12 mouse cellular contexts compared by ENCODE assay signal in the genomic region with DNA sequence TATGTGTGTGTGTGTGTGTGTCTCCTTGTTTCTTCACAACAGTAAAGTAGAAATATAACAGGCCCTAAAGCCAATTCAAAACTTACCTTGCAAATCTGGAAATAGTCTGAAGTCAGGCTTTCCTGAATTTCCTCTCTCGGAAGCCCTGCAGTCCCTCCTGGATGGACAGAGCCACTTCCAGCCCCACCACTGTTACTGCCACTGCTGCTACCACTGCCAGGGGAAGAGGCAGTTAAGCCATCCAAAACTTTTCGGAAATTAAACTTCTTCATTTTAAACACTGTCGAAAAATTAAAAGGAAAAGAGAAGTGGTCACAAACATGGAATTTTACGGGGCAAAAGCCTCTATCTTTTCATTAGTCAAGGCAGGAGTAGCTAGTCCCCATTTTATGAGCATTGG. TPM values are rescaled to one million over a fixed set of nuclear protein-coding genes. Genes with fewer than 3 reads are reported as not detected.
DNase-seq lines count a peak whose midpoint lies in the region; ATAC-seq and TF ChIP-seq lines count a peak whose summit lies in the region.
"Had no signal": no experiment of that assay in that cellular context is flagged by ENCODE, and none has a peak within 500 bp of the region (broad histone marks: within the 10 kb centered on the region; RNA-seq: fewer than 3 reads in every experiment).

No protein-coding gene starts in this region.

- H3K4me1 ChIP-seq in hindbrain, embryonic 15.5 days (replicated peaks) = peaks cover 9% of the 10 kb centered on the region
- peaks cover 4% of the 10 kb centered on the region; the same call in 1 of the 2 replicates for H3K4me1 ChIP-seq in neural tube, embryonic 14.5 days (ENCODE audit: control insufficient read depth, insufficient read depth, low read length)

- no peaks in the 10 kb centered on the region for H3K9me3 ChIP-seq in hindbrain, embryonic 15.5 days
- H3K9me3 ChIP-seq in neural tube, embryonic 14.5 days (ENCODE audit: control insufficient read depth, low read length) = no peaks in the 10 kb centered on the region
- H3K9me3 ChIP-seq: heart, embryonic 10.5 days had no signal

- WGBS in hindbrain, embryonic 15.5 days = 52% methylated on average over 4 of the region's 4 CpGs
- 44% methylated on average over 4 of the region's 4 CpGs for WGBS in neural tube, embryonic 14.5 days

- H3K4me3 ChIP-seq in layer of hippocampus, adult 2 months = peak overlapping the region; percentile 66
- peak overlapping the region; percentile 89 for H3K4me3 ChIP-seq in hindbrain, embryonic 15.5 days
- peak overlapping the region; percentile 69; the same call in 1 of the 2 replicates for H3K4me3 ChIP-seq in neural tube, embryonic 14.5 days (ENCODE audit: low read depth, low read length)

- DNase-seq in cerebellum, adult 18-20 months = peak; percentile 42 to 43
- no peak for DNase-seq in cerebellum, adult 11 months
- DNase-seq in layer of hippocampus, adult 2 months (ENCODE audit: low spot score in 2 of 2) = no peak
- no peak for DNase-seq in layer of hippocampus, adult 11-12 months (ENCODE audit: low spot score)
- DNase-seq in layer of hippocampus, postnatal 14 days (ENCODE audit: low spot score in 2 of 2) = no peak
- no peak for DNase-seq in adrenal gland, postnatal 25 days
- DNase-seq: kidney, adult 18-20 months; lung, postnatal 4 days had no signal

- no peaks in the 10 kb centered on the region for H3K36me3 ChIP-seq in hindbrain, embryonic 15.5 days
- no peaks in the 10 kb centered on the region for H3K36me3 ChIP-seq in neural tube, embryonic 14.5 days (ENCODE audit: control insufficient read depth, insufficient read depth, low read length)
- H3K36me3 ChIP-seq: heart, embryonic 10.5 days had no signal

- H3K27me3 ChIP-seq in hindbrain, embryonic 15.5 days = no peaks in the 10 kb centered on the region
- no peaks in the 10 kb centered on the region for H3K27me3 ChIP-seq in neural tube, embryonic 14.5 days (ENCODE audit: control insufficient read depth, insufficient read depth, low read length)

- peak overlapping the region; percentile 89 for H3K4me2 ChIP-seq in hindbrain, embryonic 15.5 days
- peak overlapping the region; percentile 77 for H3K4me2 ChIP-seq in neural tube, embryonic 14.5 days (ENCODE audit: low read depth, low read length)

- no peak for ATAC-seq in hindbrain, embryonic 15.5 days (ENCODE audit: low FRiP score, low read depth)
- no peak for ATAC-seq in neural tube, embryonic 14.5 days (ENCODE audit: low read depth)

- TF ChIP-seq CTCF in layer of hippocampus, adult 2 months (conservative IDR thresholded peaks at IDR 0.05) = no peak

- peak overlapping the region; percentile 97 for H3K27ac ChIP-seq in layer of hippocampus, adult 2 months
- H3K27ac ChIP-seq in hindbrain, embryonic 15.5 days (replicated peaks) = no peak overlapping the region
- H3K27ac ChIP-seq in neural tube, embryonic 14.5 days (ENCODE audit: low read depth, low read length) = no peak overlapping the region
- H3K27ac ChIP-seq: heart, embryonic 10.5 days; liver, embryonic 14.5 days had no signal

- H3K9ac ChIP-seq in hindbrain, embryonic 15.5 days = no peak overlapping the region
- H3K9ac ChIP-seq in neural tube, embryonic 14.5 days (replicated peaks; ENCODE audit: low read depth, low read length) = no peak overlapping the region
- H3K9ac ChIP-seq: liver, embryonic 14.5 days had no signal

RNA-seq across cellular contexts. Expression of a gene that starts 1.3 kb away (rescaled TPM):
- 100 to 1,000 TPM; 145 to 151 TPM for total RNA-seq in layer of hippocampus, adult 2 months (2021)
- polyA plus RNA-seq in hindbrain, embryonic 15.5 days (2015; fragmentation: Nextera tagmentation; extraction: Ambion mirVana) = 15.9 and 16.8 TPM in 2 replicates
- polyA plus RNA-seq in neural tube, embryonic 14.5 days (2014; fragmentation: Nextera tagmentation; extraction: Ambion mirVana) = 18.0 and 29.6 TPM in 2 replicates
- 100 to 1,000 TPM; 119 to 130 TPM for total RNA-seq in layer of hippocampus, postnatal 14 days (2021)
- 4.9 and 5.0 TPM in 2 replicates for total RNA-seq in adrenal gland, postnatal 25 days (2021)
- polyA plus RNA-seq: liver, embryonic 14.5 days had no signal

Comparison
In these comparisons a context has a peak if more than half of its experiments do, and no peak if none do; other contexts are left out.
1. DNase-seq: peak in cerebellum, adult 18-20 months (2 of 2); none in cerebellum, adult 11 months (single experiment), layer of hippocampus, adult 2 months (0 of 2), layer of hippocampus, adult 11-12 months (single experiment), layer of hippocampus, postnatal 14 days (0 of 2) and adrenal gland, postnatal 25 days (single experiment).
2. RNA of a gene that starts 1.3 kb away (total RNA-seq): 145 to 151 TPM in layer of hippocampus, adult 2 months and 119 to 130 TPM in layer of hippocampus, postnatal 14 days; 4.9 to 5.0 TPM in adrenal gland, postnatal 25 days; every median in the first group is over 10 times any median in the second.
3. Peak in every context shown above with its lines, with median percentiles within 50 percentile points of each other: H3K4me3 ChIP-seq.